Mouse (Mus musculus): ENCODE results near the gene Wdr54.
A peak's percentile ranks its signal among the peaks of the same experiment; 100 is the strongest.

Gene Wdr54

GRCm38 (mm10) chr6:83101688-83102556 lies 54.3 kb downstream of the Wdr54 start:
- DNase-seq, result peak; percentile 59

GRCm38 (mm10) chr6:83101316-83101687 lies 54.9 kb downstream of the Wdr54 start, which contains the start of the genes Ccdc142 and Gm42688:
TSS of gene Ccdc142 (plus strand) at chr6:83101601.
TSS of gene Gm42688 (plus strand) at chr6:83101617.
- peak; percentile 97 for DNase-seq
